Mouse (Mus musculus) forebrain, embryonic 11.5 days (tissue): ENCODE data around the gene Ccdc34. TPM values are rescaled to one million over a fixed set of nuclear protein-coding genes. Genes with fewer than 3 reads are reported as not detected.

ENCODE experiments used
- ATAC-seq: fragments of 200-750 bp; cut with Nextera tagmentation; replicated peaks from 2 replicates; pipeline ENCODE4 v1.8.0; 2017; ENCODE audit warnings: moderate TSS enrichment; ENCODE audit not compliant: low FRiP score
- DNase-seq: peaks from one replicate; pipeline ENCODE4 v3.0.0-alpha.2; 2017; ENCODE audit warnings: low spot score
- H3K27ac ChIP-seq: fragments of 300-500 bp; sonication (generic); 2 replicates; pipeline ENCODE4 v1.5.1; 2014; ENCODE audit warnings: low read depth, low read length
- H3K27me3 ChIP-seq: fragments of 300-500 bp; sonication (generic); 2 replicates; pipeline ENCODE4 v1.6.1; 2014; ENCODE audit warnings: mild to moderate bottlenecking, low read length, mixed read lengths; ENCODE audit not compliant: control insufficient read depth, insufficient read depth
- H3K36me3 ChIP-seq: fragments of 300-500 bp; sonication (generic); 2 replicates; pipeline ENCODE4 v1.6.1; 2014; ENCODE audit warnings: mild to moderate bottlenecking, low read length, moderate library complexity, mixed read lengths; ENCODE audit not compliant: control insufficient read depth, insufficient read depth
- H3K4me1 ChIP-seq: fragments of 300-500 bp; sonication (generic); replicated peaks from 2 replicates; pipeline ENCODE4 v1.6.1; 2014; ENCODE audit warnings: low read length, mixed read lengths; ENCODE audit not compliant: control insufficient read depth, insufficient read depth
- H3K4me2 ChIP-seq: fragments of 300-500 bp; sonication (generic); 2 replicates; pipeline ENCODE4 v1.6.1; 2014; ENCODE audit warnings: low read depth, mild to moderate bottlenecking, low read length, moderate library complexity, mixed read lengths; ENCODE audit not compliant: severe bottlenecking
- H3K4me3 ChIP-seq: fragments of 300-500 bp; sonication (generic); 2 replicates; pipeline ENCODE4 v1.5.1; 2014; ENCODE audit warnings: low read depth, low read length
- H3K9ac ChIP-seq: fragments of 300-500 bp; sonication (generic); 2 replicates; pipeline ENCODE4 v1.6.1; 2014; ENCODE audit warnings: low read length
- H3K9me3 ChIP-seq: fragments of 300-500 bp; sonication (generic); 2 replicates; pipeline ENCODE4 v1.6.1; 2016; ENCODE audit warnings: low read length, mixed read lengths; ENCODE audit not compliant: control insufficient read depth
- WGBS: fragments of 180-500 bp; shearing (Covaris S2); extraction: QIAGEN DNeasy Blood & Tissue Kit; methylation state at CpG from one replicate; pipeline ENCODE4 v1.1.7; 2014; 5-methylcytosine and 5-hydroxymethylcytosine counted together
- polyA plus RNA-seq: library from polyadenylated mRNA; unstranded; fragments of >200 nt; fragmentation: Nextera tagmentation; extraction: Ambion mirVana; gene quantifications from 2 replicates; pipeline ENCODE4 v1.2.1, GENCODE M21; 2014

Ccdc34 gene
- polyA plus RNA-seq, 1 experiment from 2014 or later: 60.4 TPM

- H3K36me3 ChIP-seq: no peaks in the 10 kb centered on the region; the same call in 1 of the 2 replicates
- ATAC-seq (no peak), DNase-seq (no peak)
- no peak overlapping the region for H3K4me3 ChIP-seq
- no peak overlapping the region for H3K4me2 ChIP-seq
- WGBS: 86% methylated on average over 4 of the region's 4 CpGs
- H3K4me1 ChIP-seq: no peaks in the 10 kb centered on the region
- no peaks in the 10 kb centered on the region for H3K9me3 ChIP-seq
- H3K9ac ChIP-seq: no peak overlapping the region
- H3K27ac ChIP-seq: no peak overlapping the region
- no peaks in the 10 kb centered on the region for H3K27me3 ChIP-seq
These were observed 19.0 kb downstream of the Ccdc34 start for GRCm38 (mm10) chr2:110036665-110037064.

GRCm38 (mm10) chr2:110037221-110037620, 19.6 kb downstream of the Ccdc34 start:
- no peaks in the 10 kb centered on the region for H3K9me3 ChIP-seq
- H3K4me2 ChIP-seq: no peak overlapping the region
- DNase-seq: no peak
- H3K27me3 ChIP-seq: no peaks in the 10 kb centered on the region
- no peaks in the 10 kb centered on the region for H3K4me1 ChIP-seq
- H3K36me3 ChIP-seq: no peaks in the 10 kb centered on the region; the same call in 1 of the 2 replicates
- H3K27ac ChIP-seq: no peak overlapping the region
- ATAC-seq: no peak
- WGBS: 96% methylated on average over 2 of the region's 2 CpGs
- no peak overlapping the region for H3K9ac ChIP-seq
- H3K4me3 ChIP-seq: no peak overlapping the region

- WGBS: 88% methylated on average over 5 of the region's 5 CpGs
- no peak for ATAC-seq
- DNase-seq: no peak
- H3K27me3 ChIP-seq: no peaks in the 10 kb centered on the region
- H3K4me1 ChIP-seq: no peaks in the 10 kb centered on the region
- H3K9ac ChIP-seq: no peak overlapping the region
- no peak overlapping the region for H3K4me2 ChIP-seq
- no peaks in the 10 kb centered on the region; the same call in 1 of the 2 replicates for H3K36me3 ChIP-seq
- H3K9me3 ChIP-seq: no peaks in the 10 kb centered on the region
- no peak overlapping the region for H3K27ac ChIP-seq
- H3K4me3 ChIP-seq: no peak overlapping the region
These were observed 20.7 kb downstream of the Ccdc34 start for GRCm38 (mm10) chr2:110038341-110038740.

- Histone ChIP-seq H3K27me3 (no peaks in the 10 kb centered on the region), H3K9ac (no peak overlapping the region), H3K4me3 (no peak overlapping the region), H3K36me3 (no peaks in the 10 kb centered on the region; the same call in 1 of the 2 replicates), H3K9me3 (no peaks in the 10 kb centered on the region), H3K27ac (no peak overlapping the region), H3K4me2 (no peak overlapping the region), H3K4me1 (no peaks in the 10 kb centered on the region)
- WGBS: 80% methylated on average over 5 of the region's 5 CpGs
- no peak for DNase-seq
- ATAC-seq: no peak
These were observed 25.5 kb downstream of the Ccdc34 start for GRCm38 (mm10) chr2:110042861-110043760.

- Histone ChIP-seq H3K36me3 (no peaks in the 10 kb centered on the region), H3K4me2 (no peak overlapping the region), H3K4me1 (no peaks in the 10 kb centered on the region), H3K27me3 (no peaks in the 10 kb centered on the region), H3K4me3 (no peak overlapping the region), H3K27ac (no peak overlapping the region), H3K9ac (no peak overlapping the region), H3K9me3 (no peaks in the 10 kb centered on the region)
- DNase-seq (no peak), ATAC-seq (no peak)
- 36% methylated on average over 4 of the region's 4 CpGs for WGBS
These were observed 40.8 kb downstream of the Ccdc34 start for GRCm38 (mm10) chr2:110058424-110058823.

- Histone ChIP-seq H3K4me1 (no peaks in the 10 kb centered on the region), H3K4me3 (no peak overlapping the region), H3K9me3 (no peaks in the 10 kb centered on the region), H3K4me2 (no peak overlapping the region), H3K36me3 (no peaks in the 10 kb centered on the region), H3K27ac (no peak overlapping the region), H3K9ac (no peak overlapping the region), H3K27me3 (no peaks in the 10 kb centered on the region)
- no peak for ATAC-seq
- DNase-seq: no peak
- WGBS: 79% methylated on average over 1 of the region's 1 CpGs
These were observed 45.5 kb downstream of the Ccdc34 start for GRCm38 (mm10) chr2:110063131-110063530.

- no peak overlapping the region for H3K4me2 ChIP-seq
- no peak for ATAC-seq
- no peaks in the 10 kb centered on the region for H3K4me1 ChIP-seq
- no peak overlapping the region for H3K4me3 ChIP-seq
- H3K36me3 ChIP-seq: no peaks in the 10 kb centered on the region
- DNase-seq: no peak
- H3K9me3 ChIP-seq: no peaks in the 10 kb centered on the region
- no peak overlapping the region for H3K27ac ChIP-seq
- no peak overlapping the region for H3K9ac ChIP-seq
- no peaks in the 10 kb centered on the region for H3K27me3 ChIP-seq
These were observed 51.3 kb downstream of the Ccdc34 start for GRCm38 (mm10) chr2:110068916-110069315.

- no peak overlapping the region for H3K27ac ChIP-seq
- no peaks in the 10 kb centered on the region for H3K27me3 ChIP-seq
- H3K4me1 ChIP-seq: no peaks in the 10 kb centered on the region
- DNase-seq (no peak), ATAC-seq (no peak)
- H3K9me3 ChIP-seq: no peaks in the 10 kb centered on the region
- H3K4me3 ChIP-seq: no peak overlapping the region
- H3K9ac ChIP-seq: no peak overlapping the region
- WGBS: 88% methylated on average over 6 of the region's 6 CpGs
- no peaks in the 10 kb centered on the region for H3K36me3 ChIP-seq
- no peak overlapping the region for H3K4me2 ChIP-seq
These were observed 55.4 kb downstream of the Ccdc34 start for GRCm38 (mm10) chr2:110073023-110073422.
